Mouse (Mus musculus): Measurements from ENCODE around the gene Tram1l1. TPM values are rescaled to one million over a fixed set of nuclear protein-coding genes. Genes with fewer than 3 reads are reported as not detected.
"Not testable (repeated sequence)": the region's sequence is repeated elsewhere in the genome, so short reads cannot be mapped to it uniquely, and the experiment has no call there.

Gene Tram1l1
- polyA plus RNA-seq (2016; fragmentation: Nextera tagmentation; extraction: Ambion mirVana) = 35.3 and 36.0 TPM in 2 replicates

- peak; percentile 97 for ATAC-seq (ENCODE audit: low FRiP score, low read depth)
- Histone ChIP-seq H3K4me1 (peaks cover 8% of the 10 kb centered on the region), H3K9me3 (no peaks in the 10 kb centered on the region), H3K27me3 (no peaks in the 10 kb centered on the region), H3K4me3 (peak within 1 kb of the TSS; percentile 63), H3K27ac (replicated peaks) (peak within 1 kb of the TSS; percentile 84), H3K36me3 (0 out of 2 replicates have a peak, but pooled peaks cover 3% of the 10 kb centered on the region), H3K4me2 (replicated peaks) (peak within 1 kb of the TSS; percentile 67), H3K9ac (replicated peaks) (peak within 1 kb of the TSS; percentile 78)
- WGBS = 2% methylated on average over 53 of the region's 53 CpGs
Observed at GRCm38 (mm10) chr3:124320821-124321576, at the start of gene Tram1l1. Gene Tram1l1 (plus strand): TSS chr3:124320855.

DNA sequence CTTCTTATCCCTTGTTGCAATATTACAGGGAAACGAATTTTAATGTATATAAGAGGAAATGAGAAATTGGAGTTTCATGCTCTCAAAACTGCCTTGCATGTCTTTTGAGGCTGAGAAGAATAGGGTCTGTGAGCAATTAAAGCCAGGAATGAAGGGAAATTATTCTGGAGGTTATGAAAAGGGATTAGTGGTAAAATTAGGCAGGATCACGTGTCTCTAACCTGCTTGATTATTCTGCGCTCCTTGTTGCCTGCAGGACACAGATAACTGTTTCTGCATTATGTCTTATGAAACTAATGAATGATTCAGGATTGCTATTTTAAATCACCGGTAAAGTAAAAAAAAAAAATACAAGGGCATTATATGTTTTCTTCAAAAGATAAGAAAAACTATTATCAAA, 49.4 kb upstream of the Tram1l1 start:
- 46% methylated on average over 4 of the region's 4 CpGs for WGBS
- ATAC-seq (ENCODE audit: low FRiP score, low read depth) = no peak; the same call in 1 of the 2 replicates
- Histone ChIP-seq H3K4me1 (no peaks in the 10 kb centered on the region; the same call in 1 of the 2 replicates), H3K4me2 (replicated peaks) (no peak overlapping the region), H3K27me3 (no peaks in the 10 kb centered on the region), H3K9me3 (no peaks in the 10 kb centered on the region), H3K4me3 (no peak overlapping the region), H3K27ac (replicated peaks) (no peak overlapping the region), H3K9ac (replicated peaks) (no peak overlapping the region), H3K36me3 (no peaks in the 10 kb centered on the region)

DNA sequence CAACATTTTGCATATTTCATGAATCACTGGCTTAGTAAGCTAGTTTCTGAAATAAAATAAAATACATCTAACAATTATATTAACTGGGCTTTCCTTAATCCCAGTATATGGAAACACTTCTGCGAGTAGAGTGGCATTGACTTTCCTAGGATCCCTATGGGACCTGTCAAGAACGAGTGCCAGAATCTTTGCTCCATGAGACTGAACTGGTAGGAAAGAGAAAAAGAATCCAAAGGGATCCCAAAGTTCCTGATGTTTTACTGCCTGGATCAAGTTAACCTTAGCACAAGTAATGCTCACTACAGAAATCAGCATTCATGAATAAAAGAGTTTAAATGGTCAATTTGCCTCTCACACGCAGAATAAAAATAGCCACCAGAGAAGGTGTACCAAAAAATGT, 49.0 kb upstream of the Tram1l1 start:
- no peak overlapping the region for H3K4me2 ChIP-seq (replicated peaks)
- H3K4me1 ChIP-seq = no peaks in the 10 kb centered on the region; the same call in 1 of the 2 replicates
- H3K27ac ChIP-seq (replicated peaks) = peak overlapping the region; percentile 25; the same call in 1 of the 2 replicates
- H3K27me3 ChIP-seq = no peaks in the 10 kb centered on the region
- 40% methylated on average over 3 of the region's 3 CpGs for WGBS
- no peak overlapping the region for H3K9ac ChIP-seq (replicated peaks)
- no peak overlapping the region for H3K4me3 ChIP-seq
- H3K9me3 ChIP-seq = no peaks in the 10 kb centered on the region
- no peaks in the 10 kb centered on the region for H3K36me3 ChIP-seq
- ATAC-seq (ENCODE audit: low FRiP score, low read depth) = no peak

DNA sequence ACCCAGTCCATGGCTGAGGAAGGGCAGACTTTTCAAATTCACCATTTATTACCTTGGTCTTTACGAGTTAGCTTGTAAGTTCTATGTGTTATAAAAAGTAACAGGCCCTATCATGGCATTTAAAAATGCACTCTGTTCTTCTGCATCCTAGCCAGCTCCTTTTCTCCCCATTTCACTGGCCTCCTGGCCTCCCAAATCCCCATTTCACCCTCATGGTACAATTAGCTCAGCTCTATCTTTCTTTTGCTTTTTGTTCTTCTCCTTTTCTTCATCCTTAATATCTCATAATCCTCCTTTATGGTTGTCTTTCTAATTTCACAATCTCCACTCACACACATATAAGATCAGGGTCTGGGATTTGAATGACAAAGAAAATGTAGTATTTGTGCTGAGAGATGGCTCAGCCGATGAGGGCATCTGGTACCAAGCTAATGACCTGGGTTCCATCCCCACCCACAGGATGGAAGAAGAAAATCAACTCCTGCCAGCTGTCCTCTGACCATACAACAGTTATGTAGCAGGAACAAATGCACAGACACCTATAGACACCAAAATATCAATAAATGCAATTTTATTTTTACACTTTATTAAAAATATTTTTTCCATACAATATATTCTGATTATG, 48.1 kb upstream of the Tram1l1 start:
- no peak overlapping the region for H3K9ac ChIP-seq (replicated peaks)
- H3K27ac ChIP-seq (replicated peaks) = peak overlapping the region; percentile 69
- peak; percentile 91 for ATAC-seq (ENCODE audit: low FRiP score, low read depth)
- no peaks in the 10 kb centered on the region; the same call in 1 of the 2 replicates for H3K4me1 ChIP-seq
- no peak overlapping the region for H3K4me2 ChIP-seq (replicated peaks)
- no peaks in the 10 kb centered on the region for H3K36me3 ChIP-seq
- no peaks in the 10 kb centered on the region for H3K9me3 ChIP-seq
- no peak overlapping the region for H3K4me3 ChIP-seq
- 16% methylated on average over 2 of the region's 2 CpGs for WGBS
- no peaks in the 10 kb centered on the region for H3K27me3 ChIP-seq

DNA sequence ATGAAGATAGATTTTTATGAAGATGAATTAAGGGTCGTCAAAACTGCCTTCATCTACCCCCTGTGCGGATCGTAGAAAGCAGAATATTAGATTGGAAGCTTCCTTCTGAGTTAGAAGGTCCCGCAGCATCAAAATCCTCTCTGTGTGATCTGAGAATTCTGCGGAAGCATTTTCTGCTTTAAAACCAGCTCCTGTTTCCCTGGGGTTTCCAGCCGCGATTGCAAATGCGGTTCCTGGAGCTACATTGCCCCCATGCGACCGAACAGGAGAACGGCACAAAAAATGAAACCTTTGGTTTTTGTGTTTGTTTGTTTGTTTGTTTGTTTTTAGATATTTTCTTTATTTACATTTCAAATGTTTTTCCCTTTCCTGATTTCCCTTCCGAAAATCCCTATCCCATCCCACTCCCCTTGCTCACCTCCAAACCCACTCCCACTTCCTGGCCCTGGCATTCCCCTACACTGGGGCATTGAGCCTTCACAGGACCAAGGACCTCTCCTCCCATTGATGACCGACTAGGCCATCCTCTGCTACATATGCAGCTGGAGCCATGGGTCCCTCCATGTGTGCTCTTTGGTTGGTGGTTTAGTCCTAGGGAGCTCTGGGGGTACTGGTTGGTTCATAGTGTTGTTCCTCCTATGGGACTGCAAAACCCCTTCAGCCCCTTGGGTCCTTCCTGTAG, 45.6 kb upstream of the Tram1l1 start:
- not testable (repeated sequence) for ATAC-seq (ENCODE audit: low FRiP score, low read depth); H3K4me2 ChIP-seq (replicated peaks); H3K9ac ChIP-seq (replicated peaks); H3K4me3 ChIP-seq; H3K36me3 ChIP-seq; H3K9me3 ChIP-seq; H3K4me1 ChIP-seq; H3K27me3 ChIP-seq; H3K27ac ChIP-seq (replicated peaks)
- WGBS = 13% methylated on average over 13 of the region's 13 CpGs

- H3K27ac ChIP-seq (replicated peaks); H3K4me1 ChIP-seq; H3K4me3 ChIP-seq; H3K27me3 ChIP-seq; H3K9ac ChIP-seq (replicated peaks); H3K4me2 ChIP-seq (replicated peaks); ATAC-seq (ENCODE audit: low FRiP score, low read depth); H3K9me3 ChIP-seq; H3K36me3 ChIP-seq: not testable (repeated sequence)
- WGBS = 44% methylated on average over 7 of the region's 7 CpGs
Observed at GRCm38 (mm10) chr3:124288936-124289335, 31.7 kb upstream of the Tram1l1 start.

GRCm38 (mm10) chr3:124319254-124319653, 1.4 kb upstream of the Tram1l1 start:
- H3K4me2 ChIP-seq (replicated peaks) = no peak overlapping the region
- 66% methylated on average over 4 of the region's 4 CpGs for WGBS
- H3K27ac ChIP-seq (replicated peaks) = no peak overlapping the region
- peaks cover 8% of the 10 kb centered on the region for H3K4me1 ChIP-seq
- no peaks in the 10 kb centered on the region for H3K27me3 ChIP-seq
- no peak for ATAC-seq (ENCODE audit: low FRiP score, low read depth)
- H3K9ac ChIP-seq (replicated peaks) = no peak overlapping the region
- H3K36me3 ChIP-seq = 0 out of 2 replicates have a peak, but pooled peaks cover 3% of the 10 kb centered on the region
- no peaks in the 10 kb centered on the region for H3K9me3 ChIP-seq
- H3K4me3 ChIP-seq = no peak overlapping the region

GRCm38 (mm10) chr3:124320398-124320797, 257 bp upstream of the Tram1l1 start:
- Histone ChIP-seq H3K36me3 (0 out of 2 replicates have a peak, but pooled peaks cover 3% of the 10 kb centered on the region), H3K27ac (replicated peaks) (peak overlapping the region; percentile 84), H3K4me3 (peak overlapping the region; percentile 63), H3K9ac (replicated peaks) (peak overlapping the region; percentile 78), H3K9me3 (no peaks in the 10 kb centered on the region), H3K4me1 (peaks cover 8% of the 10 kb centered on the region), H3K27me3 (no peaks in the 10 kb centered on the region), H3K4me2 (replicated peaks) (peak overlapping the region; percentile 67)
- ATAC-seq (ENCODE audit: low FRiP score, low read depth) = peak; percentile 38
- WGBS = 19% methylated on average over 2 of the region's 2 CpGs

DNA sequence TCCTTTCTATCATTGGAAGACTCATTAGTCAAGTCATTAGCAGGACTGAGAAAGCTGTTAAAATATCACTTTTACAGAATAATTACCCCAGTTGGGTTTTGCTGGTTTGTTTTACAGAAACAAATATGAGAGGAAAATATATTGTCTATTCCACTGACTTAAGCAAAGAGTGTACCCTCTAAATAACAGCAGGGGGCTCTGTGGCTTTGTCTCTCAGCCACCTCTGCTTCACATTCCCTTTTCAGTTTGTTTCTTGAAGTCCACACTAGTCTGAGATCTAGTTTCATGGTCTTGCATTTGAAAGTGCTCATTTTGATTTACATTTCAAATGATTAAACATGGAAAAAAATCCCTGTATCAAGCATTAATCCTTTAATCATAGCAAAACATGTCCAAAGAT, 25.8 kb downstream of the Tram1l1 start:
- no peaks in the 10 kb centered on the region for H3K4me1 ChIP-seq
- H3K27ac ChIP-seq (replicated peaks) = no peak overlapping the region
- 0 out of 2 replicates have a peak, but pooled peaks have one; percentile 47 for ATAC-seq (ENCODE audit: low FRiP score, low read depth)
- no peak overlapping the region for H3K4me2 ChIP-seq (replicated peaks)
- H3K4me3 ChIP-seq = no peak overlapping the region
- no peaks in the 10 kb centered on the region for H3K36me3 ChIP-seq
- H3K9me3 ChIP-seq = no peaks in the 10 kb centered on the region
- H3K9ac ChIP-seq (replicated peaks) = no peak overlapping the region
- no peaks in the 10 kb centered on the region for H3K27me3 ChIP-seq

- WGBS = 85% methylated on average over 3 of the region's 3 CpGs
- Histone ChIP-seq H3K27me3 (no peaks in the 10 kb centered on the region), H3K4me1 (no peaks in the 10 kb centered on the region), H3K27ac (replicated peaks) (no peak overlapping the region), H3K9me3 (no peaks in the 10 kb centered on the region), H3K9ac (replicated peaks) (no peak overlapping the region), H3K4me3 (no peak overlapping the region), H3K36me3 (no peaks in the 10 kb centered on the region), H3K4me2 (replicated peaks) (no peak overlapping the region)
- ATAC-seq (ENCODE audit: low FRiP score, low read depth) = no peak
Observed at GRCm38 (mm10) chr3:124357533-124357932, 36.9 kb downstream of the Tram1l1 start.

DNA sequence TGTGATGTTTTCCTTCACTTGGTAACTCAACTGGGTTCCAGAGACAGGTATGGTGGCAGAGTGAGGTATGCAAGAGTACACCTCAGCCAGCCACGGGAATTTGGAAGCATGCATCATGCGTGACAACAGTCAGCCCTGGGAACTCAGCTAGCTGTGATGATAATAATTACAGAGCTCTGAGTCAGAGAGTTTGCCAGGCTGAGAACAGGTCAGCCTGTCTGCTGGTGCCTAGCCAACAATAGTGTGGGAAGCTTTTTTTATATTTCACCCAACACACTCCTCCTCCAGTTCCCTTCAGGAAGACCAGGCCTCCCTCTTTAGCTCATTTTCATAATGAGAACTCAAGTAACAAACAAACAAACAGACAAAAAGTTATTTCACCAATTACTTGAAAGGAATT, 51.4 kb downstream of the Tram1l1 start:
- WGBS = 80% methylated on average over 2 of the region's 2 CpGs
- no peaks in the 10 kb centered on the region for H3K27me3 ChIP-seq
- H3K4me3 ChIP-seq = no peak overlapping the region

More for the DNA sequence above, 51.4 kb downstream of the Tram1l1 start:
- Histone ChIP-seq H3K9ac (replicated peaks) (no peak overlapping the region), H3K4me1 (no peaks in the 10 kb centered on the region), H3K9me3 (no peaks in the 10 kb centered on the region), H3K27ac (replicated peaks) (no peak overlapping the region), H3K4me2 (replicated peaks) (no peak overlapping the region), H3K36me3 (no peaks in the 10 kb centered on the region)
- ATAC-seq (ENCODE audit: low FRiP score, low read depth) = no peak
